Mouse (Mus musculus): Measurements from ENCODE around the gene Zxdb.
A peak's percentile ranks its signal among the peaks of the same experiment; 100 is the strongest.
"Not testable (repeated sequence)": the region's sequence is repeated elsewhere in the genome, so short reads cannot be mapped to it uniquely, and the experiment has no call there.

Gene Zxdb

DNA sequence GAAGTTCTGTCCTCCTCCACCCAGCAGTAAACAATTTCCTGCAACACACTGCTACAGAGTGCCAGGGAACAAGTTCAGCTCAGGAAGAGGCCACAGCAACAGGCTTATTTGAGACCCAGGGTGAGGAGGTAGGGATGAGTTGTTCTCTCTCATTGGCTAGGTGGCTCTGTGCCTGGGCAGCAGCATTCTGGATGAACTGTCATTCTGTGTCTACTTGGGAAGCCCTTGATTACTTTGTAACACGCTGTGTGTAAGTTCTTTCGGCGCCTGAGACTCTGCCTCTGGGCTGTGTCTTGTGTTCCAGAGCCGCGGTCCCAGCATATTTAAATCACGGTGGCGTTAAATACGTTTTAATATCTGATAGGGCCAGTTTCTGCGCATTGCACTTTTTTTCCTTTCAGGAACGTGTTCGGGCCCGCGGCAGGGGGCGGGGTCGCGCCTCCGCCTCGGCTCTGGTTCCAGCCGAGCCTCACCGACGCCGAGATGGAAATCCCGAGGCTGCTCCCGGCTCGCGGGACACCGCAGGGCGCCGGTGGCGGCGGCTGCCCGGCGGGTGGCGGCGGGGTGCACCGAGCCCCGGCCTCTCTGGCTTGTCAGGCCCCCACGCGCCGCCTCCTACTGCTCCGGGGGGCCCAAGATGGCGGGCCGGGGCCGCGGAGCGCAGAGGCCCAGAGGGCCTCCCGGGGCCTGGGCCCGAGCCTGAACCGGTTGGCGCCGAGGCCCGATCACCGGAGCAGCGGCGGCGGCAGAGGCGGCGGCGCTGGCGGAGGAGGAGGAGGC lies at the start of gene Zxdb:
Gene Zxdb, plus strand, starts transcription at position 378 of the 780 bp plus-strand sequence.
- DNase-seq (ENCODE audit: low spot score in 2 of 2) = not testable (repeated sequence)

GRCm38 (mm10) chrX:94674977-94675376 lies 49.4 kb upstream of the Zxdb start:
- peak; percentile 15 to 66 for DNase-seq (ENCODE audit: low spot score in 2 of 2)

DNA sequence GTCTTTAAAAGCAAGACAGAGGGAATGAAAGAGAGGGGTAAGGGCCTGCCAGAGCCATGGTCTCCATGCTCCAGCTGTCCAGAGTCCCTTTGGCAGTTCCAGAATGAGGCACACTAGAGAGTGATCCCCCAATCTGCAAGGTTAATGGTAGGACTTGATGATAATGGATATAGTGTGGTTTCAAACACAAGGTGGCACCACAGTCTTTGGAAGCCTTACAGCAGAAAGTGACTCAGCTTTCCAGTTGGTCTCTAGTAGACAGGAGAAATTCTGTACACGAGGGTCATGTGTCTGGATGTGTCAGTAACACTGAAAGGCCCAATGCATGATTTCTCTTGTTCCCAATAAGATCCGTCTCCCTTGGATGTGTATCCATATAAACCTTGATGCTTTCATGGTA lies 42.8 kb upstream of the Zxdb start:
- DNase-seq (ENCODE audit: low spot score in 2 of 2) = not testable (repeated sequence)

GRCm38 (mm10) chrX:94689593-94689992 lies 34.8 kb upstream of the Zxdb start:
- DNase-seq (ENCODE audit: low spot score in 2 of 2) = peak; percentile 0 to 1

GRCm38 (mm10) chrX:94706676-94707075 lies 17.7 kb upstream of the Zxdb start:
- DNase-seq (ENCODE audit: low spot score in 2 of 2) = not testable (repeated sequence)

GRCm38 (mm10) chrX:94709752-94710151 lies 14.6 kb upstream of the Zxdb start:
- not testable (repeated sequence) for DNase-seq (ENCODE audit: low spot score in 2 of 2)

DNA sequence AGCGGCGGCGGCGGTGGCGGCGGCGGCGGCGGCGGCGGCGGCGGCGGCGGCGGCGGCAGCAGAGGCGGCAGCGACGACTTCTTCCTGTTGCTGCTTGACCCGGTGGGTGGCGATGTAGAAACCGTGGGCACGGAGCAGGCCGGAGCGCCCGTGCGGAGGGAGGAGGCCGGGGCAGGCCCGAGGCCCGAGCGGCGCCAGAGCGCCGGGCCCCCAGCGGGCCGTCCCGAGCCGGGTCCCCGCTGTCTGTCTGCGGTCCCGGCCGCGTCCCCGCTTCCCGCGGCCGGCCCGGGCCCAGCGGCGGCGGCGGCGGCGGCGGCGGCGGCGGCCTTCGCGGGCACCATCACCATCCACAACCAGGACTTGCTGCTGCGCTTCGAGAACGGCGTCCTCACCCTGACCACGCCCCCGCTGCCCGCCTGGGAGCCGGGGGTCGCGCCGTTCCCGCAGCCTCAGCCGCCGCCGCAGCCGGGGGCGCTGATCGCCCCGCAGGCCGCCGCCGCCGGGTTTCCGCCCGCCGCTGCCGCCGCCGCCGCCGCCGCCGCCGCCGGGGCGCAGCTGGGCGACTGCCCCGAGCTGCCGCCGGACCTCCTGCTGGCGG lies 702 bp downstream of the Zxdb start:
- not testable (repeated sequence) for DNase-seq (ENCODE audit: low spot score in 2 of 2)

- DNase-seq (ENCODE audit: low spot score in 2 of 2) = not testable (repeated sequence)
Observed at GRCm38 (mm10) chrX:94725627-94726083, 1.3 kb downstream of the Zxdb start.

- no peak for DNase-seq (ENCODE audit: low spot score in 2 of 2)
Observed at GRCm38 (mm10) chrX:94731596-94731995, 7.2 kb downstream of the Zxdb start.

- peak in 1 of 2 experiments; percentile 1 for DNase-seq (ENCODE audit: low spot score in 2 of 2)
Observed at GRCm38 (mm10) chrX:94753733-94754132, 29.4 kb downstream of the Zxdb start.

DNA sequence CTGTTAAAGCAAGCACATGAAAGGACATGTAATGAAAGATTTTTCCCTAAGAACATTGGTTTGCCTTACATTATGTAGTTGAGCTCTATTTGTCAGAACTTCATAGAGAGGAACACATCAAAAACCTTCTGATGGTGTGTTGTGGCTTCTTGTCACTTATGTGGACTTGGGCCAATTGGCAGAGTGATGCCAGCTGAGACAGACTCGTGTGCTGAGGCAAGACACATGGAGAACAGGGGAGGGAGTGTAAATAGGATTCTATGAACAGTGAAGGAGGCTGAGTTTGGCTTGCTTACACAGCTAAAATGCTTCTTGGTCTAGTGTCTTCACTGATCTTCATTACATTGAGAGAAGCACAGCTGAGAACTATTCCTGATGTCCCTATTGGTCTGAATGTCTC lies 35.6 kb downstream of the Zxdb start:
- DNase-seq (ENCODE audit: low spot score in 2 of 2) = no peak

- no peak for DNase-seq (ENCODE audit: low spot score in 2 of 2)
Observed at GRCm38 (mm10) chrX:94773876-94774275, 49.5 kb downstream of the Zxdb start.
